Mouse (Mus musculus): ENCODE measurements around the gene Tnfsf15.

GRCm38 (mm10) chr4:63726727-63727126 lies 18.2 kb downstream of the Tnfsf15 start:
- TF ChIP-seq MYOD1 (IDR thresholded peaks at IDR 0.05; ENCODE audit: control insufficient read depth in 1 of 3, insufficient read length in 2 of 3, low read depth in 2 of 3) (no peak), POLR2A (IDR thresholded peaks at IDR 0.05; ENCODE audit: insufficient read length, low read depth) (no peak)

Data from myocyte (in vitro differentiated cells).